Mouse (Mus musculus) cortical plate, adult 2 months (tissue): ENCODE data around the gene Lmx1b.

Source experiments
- CTCF ChIP-seq: fragments of 200-500 bp; IDR thresholded peaks from 2 replicates; pipeline ENCODE4 v1.5.1; 2011; ENCODE audit warnings: mild to moderate bottlenecking, control low read depth, low read length; ENCODE audit not compliant: insufficient read depth; ENCODE audit errors: extremely low read depth
- POLR2A ChIP-seq: fragments of 200-500 bp; IDR thresholded peaks from 2 replicates; pipeline ENCODE4 v1.6.1; 2011; ENCODE audit warnings: mild to moderate bottlenecking, low read length, control low read depth; ENCODE audit not compliant: insufficient read depth; ENCODE audit errors: extremely low read depth

DNA sequence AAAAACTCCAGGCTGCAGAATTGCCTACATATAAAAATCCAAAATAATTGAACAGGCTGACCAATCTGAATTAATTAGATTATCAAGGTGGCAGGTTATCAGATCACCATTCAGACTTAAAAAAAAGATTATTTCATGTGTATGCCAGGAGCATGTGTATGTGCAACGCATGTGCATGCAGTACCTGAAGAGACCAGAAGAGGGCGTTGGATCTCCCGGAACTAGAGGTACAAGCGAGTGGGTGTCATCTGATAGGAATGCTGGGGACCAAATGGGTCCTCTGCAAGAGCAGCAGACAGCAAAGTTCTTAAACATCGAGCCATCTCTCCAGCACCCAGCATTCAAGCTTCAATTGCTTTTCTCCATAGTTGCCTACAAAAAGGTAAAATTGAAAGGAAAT, 87.6 kb downstream of the Lmx1b start:
- TF ChIP-seq CTCF (0 out of 2 replicates have a peak, but pooled peaks have one; percentile 8), POLR2A (no peak)
